Mouse (Mus musculus) yolk sac, embryonic 10.5 days (tissue): ENCODE results near the gene Cant1.

Experiments used
- DNase-seq: peaks from one replicate; pipeline ENCODE4 v3.0.0-alpha.2; 2017; ENCODE audit warnings: low spot score

Gene Cant1

GRCm38 (mm10) chr11:118430291-118430885 lies 11.5 kb upstream of the Cant1 start:
- DNase-seq, result no peak

- DNase-seq, result no peak
Observed at GRCm38 (mm10) chr11:118428944-118429709, 10.2 kb upstream of the Cant1 start.

- DNase-seq, result no peak
Observed at GRCm38 (mm10) chr11:118428460-118428868, 9.6 kb upstream of the Cant1 start.

DNA sequence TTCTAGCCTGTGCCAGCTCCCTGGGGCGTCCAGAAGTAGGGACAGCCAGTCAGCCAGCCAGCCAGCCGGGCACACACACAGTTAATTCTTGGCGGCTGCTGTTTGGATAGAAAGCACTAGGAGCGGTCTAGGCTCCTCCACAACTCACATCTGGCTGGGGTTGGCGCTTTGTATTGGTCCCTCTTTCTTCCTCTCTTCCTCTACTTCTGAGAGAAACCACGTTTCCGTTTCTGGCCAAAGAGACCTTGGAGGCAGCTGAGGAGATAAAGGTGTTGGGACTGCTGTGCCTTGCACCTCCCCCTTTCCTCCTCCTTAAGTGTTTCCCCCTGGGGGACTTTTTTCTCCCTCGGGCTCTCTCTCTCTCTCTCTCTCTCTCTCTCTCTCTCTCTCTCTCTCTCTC lies 9.1 kb upstream of the Cant1 start, which contains the start of gene C1qtnf1:
Gene C1qtnf1 (plus strand): TSS at position 218 of the 400 bp plus-strand sequence.
- no peak for DNase-seq

- no peak for DNase-seq
Observed at GRCm38 (mm10) chr11:118427266-118427779, 8.4 kb upstream of the Cant1 start.

DNA sequence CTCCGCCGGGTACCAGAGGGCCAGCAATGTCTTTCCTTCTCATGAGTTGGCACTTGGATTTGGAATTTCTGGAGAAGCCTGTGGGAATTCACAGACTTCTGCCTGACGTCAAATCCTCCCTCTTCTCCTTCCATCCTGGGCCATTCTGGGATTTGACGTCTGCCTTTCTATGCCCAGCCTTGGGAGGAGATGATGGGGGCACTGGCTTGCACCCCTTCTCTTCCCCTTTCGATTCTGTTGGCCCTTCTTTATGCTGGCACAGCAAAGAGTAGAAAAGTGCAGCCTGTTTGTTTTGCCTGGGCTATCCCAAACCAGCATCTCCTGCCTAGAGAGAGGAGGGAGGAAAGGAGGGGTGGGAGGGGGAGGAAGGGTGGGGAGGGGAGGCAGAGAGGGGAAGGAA lies 7.9 kb upstream of the Cant1 start:
- no peak for DNase-seq

- no peak for DNase-seq
Observed at GRCm38 (mm10) chr11:118424621-118425335, 5.9 kb upstream of the Cant1 start.

DNA sequence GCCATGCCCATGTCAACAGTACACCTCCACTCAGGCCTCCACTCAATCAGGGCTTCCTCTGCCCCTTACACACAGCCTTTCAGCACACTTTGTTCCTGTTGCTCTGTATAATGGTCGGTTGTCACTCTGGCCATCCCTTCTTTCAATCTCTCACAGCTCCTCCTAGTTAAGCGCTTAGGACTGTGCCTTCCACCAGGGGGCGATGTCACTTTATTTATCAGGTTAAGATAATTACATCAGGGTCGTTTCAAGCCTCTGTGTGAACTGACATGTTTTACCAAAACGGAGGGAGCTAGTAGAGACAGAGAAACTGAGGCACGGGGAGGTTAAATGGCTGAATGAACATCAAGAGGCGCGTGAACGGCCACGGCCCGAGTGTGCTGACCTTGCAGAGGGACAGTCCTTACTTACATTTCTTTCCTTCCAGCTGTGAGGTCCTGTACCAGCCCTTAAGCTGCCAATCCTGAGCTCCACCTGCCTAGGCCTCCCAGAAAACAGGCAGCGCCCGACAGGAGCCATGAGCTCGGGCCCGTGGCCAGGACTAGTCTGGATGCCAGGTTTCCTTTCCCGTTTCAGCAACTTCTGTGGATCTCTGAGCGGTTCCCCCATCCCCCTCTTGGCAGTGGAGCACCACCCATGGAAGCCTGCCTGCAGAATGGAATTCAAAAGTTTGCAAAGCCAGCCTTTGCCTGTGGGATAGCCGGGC lies 4.5 kb upstream of the Cant1 start:
- peak; percentile 53 for DNase-seq

- DNase-seq, result no peak
Observed at GRCm38 (mm10) chr11:118420261-118420660, 1.4 kb upstream of the Cant1 start.

- no peak for DNase-seq
Observed at GRCm38 (mm10) chr11:118418442-118418833, 448 bp downstream of the Cant1 start.

- no peak for DNase-seq
Observed at GRCm38 (mm10) chr11:118417496-118417895, 1.4 kb downstream of the Cant1 start.

DNA sequence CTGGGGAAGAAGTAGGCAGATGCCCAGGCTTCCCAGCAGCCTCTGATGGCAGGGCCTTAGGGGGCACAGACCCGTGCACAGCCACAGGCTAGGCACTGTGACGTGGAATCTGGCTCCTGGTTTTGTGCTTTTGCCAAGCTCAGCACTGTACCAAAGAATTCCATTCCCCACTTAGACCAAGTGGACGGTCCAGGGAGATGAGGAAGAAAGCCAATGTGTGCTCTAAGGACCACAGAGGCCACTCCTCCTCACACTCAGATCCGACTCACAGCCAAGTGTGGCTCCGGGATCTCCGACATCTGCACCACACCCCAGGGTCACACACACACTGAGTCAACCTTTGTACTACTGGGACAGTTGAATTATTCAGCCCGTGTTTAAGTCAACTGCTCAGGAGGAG lies 2.8 kb downstream of the Cant1 start:
- no peak for DNase-seq

DNA sequence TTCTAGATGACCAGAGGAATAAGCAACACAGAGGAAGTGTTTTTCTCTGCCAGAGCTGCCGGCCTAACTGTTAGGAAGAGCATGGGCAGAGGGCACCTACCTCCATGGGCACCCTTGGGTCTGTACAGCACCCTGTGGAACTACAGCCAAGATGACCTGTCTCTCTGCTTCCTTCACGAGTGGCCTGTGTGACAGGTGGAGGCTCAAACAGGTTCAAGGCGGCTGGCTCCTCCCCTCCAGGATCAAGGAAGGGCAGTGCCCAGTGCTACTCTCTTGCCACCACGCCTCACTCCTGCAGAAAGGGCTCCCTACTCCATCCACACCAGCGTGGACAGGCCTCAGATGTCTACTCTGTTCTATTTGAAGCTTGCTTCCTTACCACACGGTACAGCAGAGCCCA lies 3.3 kb downstream of the Cant1 start:
- no peak for DNase-seq

DNA sequence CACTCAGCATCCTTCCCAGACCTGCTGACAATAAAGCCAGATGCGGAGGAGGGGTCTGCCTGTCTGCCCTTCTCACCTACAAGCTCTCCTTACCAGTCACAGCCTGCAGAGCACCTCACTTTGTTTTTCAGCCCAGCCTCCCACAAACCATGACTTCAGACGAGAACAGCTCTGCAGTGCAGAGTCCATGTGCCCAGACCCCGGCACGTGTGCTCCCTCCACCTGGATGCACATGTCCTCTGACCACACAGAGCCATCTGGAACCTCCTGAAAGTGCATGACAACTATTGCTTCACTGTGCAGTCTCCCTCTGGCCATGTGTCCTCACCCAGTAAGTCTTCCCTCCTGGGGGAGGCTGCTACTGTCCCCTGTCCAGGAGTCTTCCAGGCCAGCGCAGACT lies 4.6 kb downstream of the Cant1 start:
- DNase-seq, result no peak

DNA sequence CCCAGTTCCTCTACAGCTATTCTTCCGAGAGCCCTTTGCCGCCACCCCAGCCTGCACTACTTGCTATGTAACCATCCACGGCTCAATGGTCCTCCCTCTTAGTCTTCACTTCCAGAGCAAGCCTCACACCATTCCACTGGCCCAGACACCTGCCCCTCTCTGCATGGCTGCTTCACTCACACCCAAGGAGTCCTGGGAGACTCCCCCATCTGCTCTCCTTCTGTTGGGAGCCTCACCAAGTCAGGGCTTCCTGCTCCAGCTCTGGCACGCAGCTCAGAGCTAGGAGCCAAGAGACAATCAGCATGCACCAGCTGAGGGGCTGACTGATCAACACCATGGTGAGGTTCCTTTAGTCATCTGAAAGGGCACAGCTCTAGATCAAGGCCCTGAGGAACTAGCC lies 5.8 kb downstream of the Cant1 start:
- DNase-seq, result no peak

- no peak for DNase-seq
Observed at GRCm38 (mm10) chr11:118412601-118413000, 6.3 kb downstream of the Cant1 start.

DNA sequence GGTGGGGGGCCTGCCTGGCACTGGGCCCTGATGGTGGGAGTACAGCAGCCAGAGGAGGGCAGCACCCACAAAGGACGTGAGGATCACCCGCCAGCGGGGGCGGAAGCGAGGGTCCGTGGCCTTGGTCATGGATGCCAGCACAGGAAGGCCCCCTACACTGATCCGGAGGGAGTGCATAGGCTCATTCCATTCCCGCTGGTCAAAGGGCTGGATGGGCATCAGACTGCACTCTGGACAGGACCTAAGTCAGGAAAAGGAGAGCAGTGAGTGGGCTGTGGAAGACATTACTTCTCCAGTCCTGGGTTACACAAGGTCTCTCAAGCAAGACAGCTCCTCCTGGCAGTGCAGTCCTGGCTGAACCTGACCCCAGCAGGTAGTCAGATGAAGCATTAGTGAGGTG lies 7.6 kb downstream of the Cant1 start:
- no peak for DNase-seq

DNA sequence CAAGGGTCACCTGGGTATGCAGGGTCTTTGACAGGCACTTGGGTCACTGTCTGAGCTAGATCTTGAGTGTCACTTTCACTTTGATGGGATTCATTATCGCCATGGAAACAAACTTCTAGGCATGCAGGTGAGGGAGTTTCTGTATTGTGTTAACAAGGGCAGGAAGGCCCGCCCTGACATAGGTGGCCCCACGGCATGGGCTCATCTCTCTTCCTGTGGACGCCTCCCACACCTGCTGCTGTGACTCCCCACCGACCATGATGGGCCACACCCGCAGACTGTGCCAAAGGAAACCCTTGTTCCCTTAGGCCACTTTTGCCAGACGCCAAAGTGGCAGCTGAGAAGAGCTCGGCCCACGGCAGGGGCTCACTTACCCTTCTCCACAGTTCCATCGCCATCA lies 8.4 kb downstream of the Cant1 start:
- DNase-seq, result no peak

GRCm38 (mm10) chr11:118410073-118410444 lies 8.8 kb downstream of the Cant1 start:
- no peak for DNase-seq

DNA sequence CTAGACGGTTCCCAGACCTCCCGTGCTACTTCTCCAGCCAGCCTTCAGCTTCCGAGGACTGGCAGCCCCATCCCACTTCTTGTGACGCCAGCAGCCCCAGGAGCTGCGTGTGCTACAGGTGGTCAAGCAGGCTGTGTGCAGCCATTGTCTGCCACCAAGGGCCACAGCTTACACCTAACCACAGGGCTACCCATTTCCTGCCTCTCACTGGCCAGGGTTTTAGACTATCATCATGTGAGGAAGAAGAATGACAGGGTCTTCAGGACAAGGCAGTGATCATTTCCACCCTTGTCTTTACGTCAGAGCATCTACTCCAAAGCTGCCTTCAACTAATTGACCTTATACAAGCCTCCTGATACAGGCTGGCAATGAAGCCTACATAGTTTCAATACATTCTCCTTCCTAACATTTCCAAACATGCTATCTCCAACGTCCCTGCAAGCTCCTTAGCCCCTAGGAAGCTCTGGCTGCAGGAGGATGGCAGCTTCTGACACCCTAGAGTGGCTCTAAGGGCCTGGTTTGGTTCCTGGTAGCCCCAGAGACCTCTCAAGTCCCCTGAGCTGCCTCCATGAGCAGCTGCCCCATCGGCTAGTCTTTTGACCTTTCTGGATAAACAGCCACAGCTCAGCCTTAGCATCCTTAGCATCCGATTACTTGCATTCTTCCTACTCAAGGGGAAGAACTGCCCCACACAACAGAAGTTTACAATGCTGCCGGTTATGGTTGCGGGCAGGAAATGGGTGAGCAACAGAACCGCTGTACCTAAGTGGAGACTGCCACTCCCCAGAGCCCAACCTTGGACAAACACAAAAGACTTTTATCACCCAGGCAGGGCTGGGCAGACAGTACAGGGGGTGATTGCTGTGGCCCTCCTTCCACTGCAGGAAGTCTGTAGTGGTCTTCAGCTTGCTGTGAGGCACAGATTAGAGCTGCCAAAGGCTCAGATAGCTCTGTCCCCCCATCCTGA lies 9.5 kb downstream of the Cant1 start:
- no peak for DNase-seq

GRCm38 (mm10) chr11:118408051-118408740 lies 10.7 kb downstream of the Cant1 start:
- no peak for DNase-seq
